Mouse (Mus musculus) cerebellum, adult 2 months (tissue): ENCODE data around the gene Cdh26. TPM values are rescaled to one million over a fixed set of nuclear protein-coding genes. Genes with fewer than 3 reads are reported as not detected.

Experiments used
- DNase-seq, 2 experiments: peaks; one replicate each; pipeline ENCODE4 v3.0.0; 2021
- H3K27ac ChIP-seq: fragments of 200-500 bp; 2 replicates; pipeline ENCODE4 v1.5.1; 2012; ENCODE audit warnings: low read length, control low read depth, inconsistent platforms; ENCODE audit not compliant: insufficient read depth
- H3K27me3 ChIP-seq: fragments of 200-500 bp; 2 replicates; pipeline ENCODE4 v1.6.1; 2012; ENCODE audit warnings: inconsistent platforms, mild to moderate bottlenecking, low read length, moderate library complexity; ENCODE audit not compliant: control insufficient read depth, insufficient read depth
- H3K4me1 ChIP-seq: fragments of 200-500 bp; 2 replicates; pipeline ENCODE4 v1.6.1; 2011; ENCODE audit warnings: low read length; ENCODE audit not compliant: control insufficient read depth, insufficient read depth
- H3K4me3 ChIP-seq: fragments of 200-500 bp; replicated peaks from 2 replicates; pipeline ENCODE3; 2011; ENCODE audit warnings: mild to moderate bottlenecking, low read depth, low read length, control low read depth; ENCODE audit not compliant: insufficient read depth
- CTCF ChIP-seq: fragments of 200-500 bp; IDR thresholded peaks from 2 replicates; pipeline ENCODE4 v1.5.1; 2011; ENCODE audit warnings: low read depth, mild to moderate bottlenecking, control low read depth, low read length, moderate library complexity, borderline replicate concordance; ENCODE audit not compliant: insufficient read depth
- POLR2A ChIP-seq: fragments of 200-500 bp; IDR thresholded peaks from 2 replicates; pipeline ENCODE4 v1.6.1; 2011; ENCODE audit warnings: low read length, control low read depth, borderline replicate concordance; ENCODE audit not compliant: insufficient read depth
- WGBS: fragments of 180-500 bp; shearing (Covaris S2); methylation state at CpG from one replicate; pipeline ENCODE4 v1.1.7; 2018; 5-methylcytosine and 5-hydroxymethylcytosine counted together
- polyA plus RNA-seq: library from polyadenylated mRNA; depleted of rRNA; stranded (reverse); fragments of >200 nt; gene quantifications from 2 replicates; pipeline ENCODE4 v1.2.3, GENCODE M21; 2012; rRNA removed

Gene Cdh26
- polyA plus RNA-seq, 1 experiment: 0.03 TPM

DNA sequence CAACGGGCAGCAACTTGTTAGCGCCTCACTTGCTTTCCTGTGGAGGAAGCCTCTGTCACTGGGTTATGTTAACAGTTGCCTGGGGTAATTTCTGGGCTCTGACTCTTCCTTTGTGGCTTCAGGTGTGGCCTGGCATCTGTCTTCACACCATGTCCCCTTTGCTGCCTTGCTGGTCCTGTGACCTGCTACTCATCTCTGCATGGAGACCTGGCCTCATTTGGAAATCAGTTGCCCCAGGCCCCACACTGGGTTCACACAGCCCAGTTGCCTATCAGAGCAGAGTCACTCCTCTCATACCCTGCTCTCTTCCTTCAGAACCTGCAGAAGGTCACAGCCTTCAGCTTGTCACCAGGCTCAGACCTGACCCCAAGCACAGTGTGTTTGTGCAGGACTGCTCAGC lies 89.9 kb downstream of the Cdh26 start:
- Histone ChIP-seq H3K4me1 (peaks cover 21% of the 10 kb centered on the region), H3K27me3 (no peaks in the 10 kb centered on the region), H3K27ac (no peak overlapping the region), H3K4me3 (no peak overlapping the region)
- 27% methylated on average over 2 of the region's 2 CpGs for WGBS
- DNase-seq: peak; percentile 59 to 77
- TF ChIP-seq POLR2A (no peak), CTCF (no peak)

DNA sequence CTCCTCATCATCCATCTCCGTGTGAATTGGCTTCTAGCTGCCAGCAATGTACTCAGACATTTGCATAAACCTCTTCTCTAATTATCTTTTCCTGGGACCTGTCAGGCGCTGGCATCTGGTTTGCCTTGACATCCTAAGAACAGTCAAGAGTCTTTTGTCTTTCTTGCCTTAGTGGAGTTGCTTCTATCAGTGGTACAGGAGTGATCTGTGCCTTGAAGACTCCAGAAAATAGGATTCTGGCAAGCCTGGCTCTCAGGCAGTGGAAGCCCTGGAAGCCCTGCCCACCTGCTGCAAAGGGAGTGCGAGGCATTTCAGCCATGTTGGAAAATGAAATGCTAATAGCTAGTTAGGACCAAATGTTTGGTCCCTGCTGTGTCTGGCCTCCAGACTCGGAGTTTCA lies 92.0 kb downstream of the Cdh26 start:
- no peak overlapping the region for H3K4me3 ChIP-seq
- 42% methylated on average over 4 of the region's 4 CpGs for WGBS
- H3K27ac ChIP-seq: no peak overlapping the region
- no peaks in the 10 kb centered on the region for H3K27me3 ChIP-seq
- no peak for DNase-seq
- TF ChIP-seq POLR2A: no peak
- TF ChIP-seq CTCF: no peak
- peaks cover 29% of the 10 kb centered on the region for H3K4me1 ChIP-seq

DNA sequence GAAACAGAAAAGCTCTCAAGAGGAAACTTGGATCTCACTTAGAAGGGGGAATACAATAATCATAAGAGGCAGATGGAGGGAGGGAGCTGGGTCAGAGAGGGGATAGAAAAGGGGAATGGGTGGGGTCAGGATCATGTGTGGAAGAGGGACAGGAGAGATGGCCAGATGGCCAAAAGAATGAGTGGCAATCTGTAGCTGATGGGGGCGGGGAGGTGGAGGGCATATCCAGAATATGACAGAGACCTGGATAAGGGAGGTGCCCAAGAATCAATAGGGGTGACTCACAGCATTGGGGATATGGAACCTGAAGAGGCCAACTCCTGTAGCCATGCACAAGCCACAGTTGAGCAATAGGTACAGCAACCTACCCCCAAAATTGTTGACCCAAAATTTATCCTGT lies 92.5 kb downstream of the Cdh26 start:
- no peak for DNase-seq
- Histone ChIP-seq H3K27ac (no peak overlapping the region), H3K4me3 (no peak overlapping the region), H3K4me1 (peaks cover 34% of the 10 kb centered on the region), H3K27me3 (no peaks in the 10 kb centered on the region)
- TF ChIP-seq POLR2A (no peak), CTCF (no peak)
- WGBS: 77% methylated on average over 1 of the region's 1 CpGs

DNA sequence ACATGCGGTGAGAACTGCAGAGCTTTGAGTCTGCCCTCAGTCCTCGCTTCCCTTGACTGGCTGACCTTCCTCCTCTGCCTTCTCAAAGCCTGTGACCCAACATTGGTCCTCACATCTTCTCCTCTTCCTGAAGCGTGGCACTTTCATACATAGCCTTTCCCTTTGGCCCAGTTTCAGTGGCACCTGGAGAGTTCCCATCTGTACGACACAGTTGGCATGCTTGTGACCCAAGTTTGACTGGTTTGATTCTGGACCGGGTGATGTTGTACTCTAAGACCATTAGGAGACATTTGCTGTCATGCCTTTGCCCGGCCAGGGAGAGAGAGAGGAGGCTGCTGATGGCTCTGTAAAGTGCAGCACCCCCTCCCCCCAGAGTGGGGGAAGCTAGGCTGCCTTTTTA lies 96.4 kb downstream of the Cdh26 start:
- Histone ChIP-seq H3K27me3 (no peaks in the 10 kb centered on the region), H3K27ac (no peak overlapping the region), H3K4me1 (peaks cover 20% of the 10 kb centered on the region), H3K4me3 (no peak overlapping the region)
- WGBS: 30% methylated on average over 6 of the region's 6 CpGs
- DNase-seq: peak; percentile 53 to 64
- no peak for TF ChIP-seq CTCF

DNA sequence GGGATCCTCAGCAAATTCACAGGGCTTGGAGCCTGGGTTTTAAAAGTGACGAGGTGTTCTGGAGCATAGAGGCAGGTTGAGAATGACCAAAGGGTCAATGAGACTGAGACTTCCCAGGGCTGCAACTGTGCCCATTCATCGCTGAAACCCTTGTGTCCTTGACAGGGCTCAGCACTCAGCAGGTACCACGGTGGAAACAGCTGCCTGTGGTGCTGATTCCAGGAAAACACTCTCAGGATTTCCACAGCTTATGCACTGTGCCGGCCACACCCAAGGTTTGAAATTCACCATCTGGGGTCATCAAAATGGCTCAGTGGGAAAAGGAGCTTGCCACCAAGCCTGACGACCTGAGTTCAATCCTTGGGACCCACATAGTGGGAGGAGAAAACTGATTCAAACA lies 100.9 kb downstream of the Cdh26 start:
- Histone ChIP-seq H3K27me3 (no peaks in the 10 kb centered on the region), H3K4me3 (no peak overlapping the region), H3K27ac (no peak overlapping the region), H3K4me1 (peaks cover 15% of the 10 kb centered on the region)
- DNase-seq: no peak
- TF ChIP-seq POLR2A (no peak), CTCF (no peak)
- WGBS: 68% methylated on average over 5 of the region's 5 CpGs

DNA sequence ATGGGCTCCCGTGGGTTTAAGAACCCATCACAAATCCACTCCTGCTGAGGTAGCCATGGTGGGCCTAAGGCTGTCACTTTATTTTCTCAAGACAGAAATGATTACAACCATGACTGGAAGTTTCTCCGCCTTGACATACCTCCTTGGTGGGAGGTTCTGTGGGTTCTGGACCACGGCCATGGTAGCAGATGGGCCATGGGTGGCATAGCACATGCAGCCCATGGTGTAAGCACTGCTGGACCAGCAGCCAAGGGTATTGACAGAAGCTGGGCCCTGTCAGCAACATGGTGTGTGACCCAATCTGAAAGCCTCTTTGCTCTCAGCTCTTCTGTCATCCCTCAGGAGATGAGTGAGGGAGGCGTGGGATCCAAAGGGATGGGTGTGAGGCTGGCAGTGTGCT lies 106.2 kb downstream of the Cdh26 start:
- DNase-seq: peak in 1 of 2 experiments; percentile 15
- Histone ChIP-seq H3K27me3 (no peaks in the 10 kb centered on the region), H3K4me1 (peaks cover 8% of the 10 kb centered on the region), H3K27ac (no peak overlapping the region), H3K4me3 (no peak overlapping the region)
- 37% methylated on average over 4 of the region's 4 CpGs for WGBS
- TF ChIP-seq POLR2A (no peak), CTCF (no peak)

Other genes with a start within 250 kb of the Cdh26 start
- 0.34 and 0.40 TPM in 2 replicates for gene Sycp2, start 22.8 kb upstream of the Cdh26 start, polyA plus RNA-seq
- gene Ppp1r3d, start 16.1 kb upstream of the Cdh26 start, polyA plus RNA-seq: 4.1 TPM in 2 replicates
- 19.8 and 20.9 TPM in 2 replicates for gene Fam217b, start 16.0 kb upstream of the Cdh26 start, polyA plus RNA-seq